Mouse (Mus musculus): ENCODE measurements around the gene Hsd3b7.
"Not testable (repeated sequence)": the region's sequence is repeated elsewhere in the genome, so short reads cannot be mapped to it uniquely, and the experiment has no call there.

Gene Hsd3b7

DNA sequence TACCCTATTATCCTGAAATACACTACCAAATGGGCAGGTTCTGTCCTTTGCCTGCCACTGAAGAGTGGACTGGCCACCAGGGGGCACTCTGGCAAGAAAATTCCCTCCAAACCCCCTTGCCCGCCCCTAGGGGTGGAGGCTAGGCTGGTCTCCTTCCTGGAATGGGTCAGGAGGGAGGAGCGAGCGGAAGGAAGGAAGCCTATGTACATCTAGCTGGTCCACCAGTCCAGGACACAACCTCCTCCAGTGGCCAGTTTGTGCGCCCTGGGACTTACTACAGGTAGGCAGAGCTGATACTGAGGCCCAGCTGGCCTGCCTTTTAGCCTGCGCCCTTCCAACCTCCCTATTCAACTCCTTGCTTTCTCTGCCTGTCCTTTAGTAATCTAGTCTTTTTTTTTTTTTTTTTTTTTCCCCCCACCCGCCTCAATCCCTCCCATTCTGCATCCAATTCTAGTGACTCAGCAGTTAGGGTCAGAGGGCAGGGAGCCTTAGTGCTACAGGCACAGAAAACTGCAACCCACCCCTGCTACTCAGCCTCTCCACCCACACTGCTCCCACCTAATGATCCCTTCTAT, at the start of gene Hsd3b7:
TSS of gene Hsd3b7 (plus strand) at position 170 of the 575 bp plus-strand sequence.
- peak; percentile 83 to 84 for DNase-seq (ENCODE audit: low spot score in 2 of 2)

DNA sequence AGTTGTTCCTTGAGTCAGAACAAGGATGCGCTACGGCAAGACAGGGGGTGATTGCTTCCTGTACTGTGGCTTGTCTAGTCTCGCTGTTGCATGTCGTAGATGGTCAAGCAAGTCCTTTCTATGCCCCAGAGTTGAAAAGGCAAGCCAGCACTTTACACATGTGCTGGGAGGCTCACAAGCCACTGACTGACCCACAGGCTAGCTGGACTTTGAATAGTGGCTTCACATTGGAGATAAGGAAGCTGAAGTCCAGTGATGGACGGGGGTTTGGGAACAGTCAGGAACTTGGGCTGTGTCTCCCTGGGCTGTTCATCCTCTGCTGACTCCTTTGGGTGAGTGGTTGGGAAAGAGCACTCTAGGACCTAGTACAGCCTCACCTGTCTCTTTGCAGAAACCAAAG, 48.8 kb upstream of the Hsd3b7 start:
- DNase-seq (ENCODE audit: low spot score in 2 of 2) = no peak

DNA sequence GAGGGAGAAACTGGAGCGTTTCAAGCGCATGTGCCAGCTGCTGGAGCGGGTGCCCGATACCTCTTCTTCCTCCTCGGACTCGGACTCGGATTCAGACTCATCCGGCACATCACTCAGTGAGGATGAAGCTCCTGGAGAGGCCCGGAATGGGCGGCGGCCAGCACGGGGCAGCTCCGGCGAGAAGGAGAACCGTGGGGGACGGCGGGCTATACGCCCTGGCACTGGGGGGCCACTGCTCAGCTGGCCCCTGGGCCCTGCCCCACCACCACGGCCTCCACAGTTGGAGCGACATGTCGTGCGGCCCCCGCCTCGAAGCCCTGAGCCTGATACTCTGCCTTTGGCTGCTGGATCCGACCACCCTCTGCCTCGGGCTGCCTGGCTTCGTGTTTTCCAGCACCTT, 48.3 kb upstream of the Hsd3b7 start:
- DNase-seq (ENCODE audit: low spot score in 2 of 2) = no peak

DNA sequence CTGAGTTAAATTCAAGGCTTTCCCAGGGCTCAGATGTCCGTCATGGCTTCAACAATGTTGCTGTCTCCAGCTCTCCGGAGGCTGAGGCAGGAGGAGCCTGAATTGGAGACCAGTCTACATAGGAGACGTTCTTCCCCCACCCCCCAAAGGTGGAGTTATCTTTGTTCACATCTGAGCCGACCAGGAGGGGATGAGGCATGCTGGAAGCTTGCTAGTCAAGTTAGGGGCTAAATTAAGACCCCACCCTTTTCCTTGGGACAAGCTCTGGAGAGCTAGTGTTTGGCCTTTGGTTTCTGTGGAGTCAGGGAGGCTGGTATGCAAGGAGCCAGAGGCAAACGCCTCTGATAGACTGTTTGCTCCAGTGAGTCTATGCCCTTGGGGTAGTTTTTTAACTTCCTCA, 47.2 kb upstream of the Hsd3b7 start:
- no peak for DNase-seq (ENCODE audit: low spot score in 2 of 2)

DNA sequence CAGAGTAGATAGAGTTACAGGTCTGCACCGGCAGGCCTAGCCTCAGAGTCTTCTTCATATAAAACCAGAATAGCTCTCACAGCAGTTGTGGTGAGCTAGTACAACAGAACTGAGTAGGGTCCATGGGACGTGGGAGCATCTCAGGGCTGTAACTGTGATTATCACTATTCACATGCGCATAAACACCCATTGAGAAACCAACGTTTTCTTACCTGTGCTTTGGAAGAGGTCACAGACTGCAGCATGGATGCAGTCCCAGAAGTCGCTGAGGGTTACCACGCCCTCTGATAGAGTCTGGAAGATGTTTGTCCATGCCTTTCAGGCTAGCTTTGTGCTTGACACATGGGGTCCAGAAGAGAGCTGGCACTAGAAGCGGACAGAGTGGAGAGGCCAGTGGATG, 46.7 kb upstream of the Hsd3b7 start:
- DNase-seq (ENCODE audit: low spot score in 2 of 2) = no peak

DNA sequence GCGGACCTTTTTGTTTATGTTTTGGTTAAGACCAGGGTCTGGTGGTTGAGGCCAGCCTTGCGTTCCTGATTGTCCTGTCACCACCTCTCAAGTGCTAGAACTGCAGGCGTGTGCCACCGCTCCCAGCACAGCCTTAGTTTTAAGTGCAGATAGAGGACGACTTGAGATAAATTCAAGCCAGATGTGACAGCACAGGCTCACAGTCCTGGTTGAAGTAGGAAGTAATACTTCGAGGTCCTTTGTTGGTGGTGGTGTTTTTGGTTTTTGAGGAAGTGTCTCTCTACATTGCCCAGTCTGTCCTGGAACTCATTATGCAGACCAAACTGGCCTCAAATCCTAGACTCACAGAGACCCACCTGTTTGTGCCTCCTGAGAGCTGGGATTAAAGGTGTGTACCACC, 40.7 kb upstream of the Hsd3b7 start:
- no peak for DNase-seq (ENCODE audit: low spot score in 2 of 2)

DNA sequence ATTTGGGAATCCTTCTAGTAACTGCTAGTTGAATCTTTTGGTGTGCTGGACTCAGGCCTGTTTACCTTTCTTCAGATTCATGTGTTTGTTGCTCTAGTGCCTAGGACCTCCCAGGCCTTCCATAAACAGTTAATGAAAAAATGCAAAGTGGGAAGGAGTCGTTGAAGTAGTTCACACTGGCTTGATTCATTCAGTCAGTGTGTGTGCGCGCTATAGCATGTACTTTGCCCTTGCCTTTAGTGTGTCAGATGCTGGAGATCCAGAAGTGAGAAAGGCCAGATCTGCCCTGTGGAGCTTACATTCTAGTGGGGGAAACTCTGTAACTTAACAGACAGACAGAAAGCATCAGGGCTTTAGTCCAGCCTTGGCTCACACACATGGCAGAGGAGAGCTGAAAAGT, 39.9 kb upstream of the Hsd3b7 start:
- no peak for DNase-seq (ENCODE audit: low spot score in 2 of 2)

DNA sequence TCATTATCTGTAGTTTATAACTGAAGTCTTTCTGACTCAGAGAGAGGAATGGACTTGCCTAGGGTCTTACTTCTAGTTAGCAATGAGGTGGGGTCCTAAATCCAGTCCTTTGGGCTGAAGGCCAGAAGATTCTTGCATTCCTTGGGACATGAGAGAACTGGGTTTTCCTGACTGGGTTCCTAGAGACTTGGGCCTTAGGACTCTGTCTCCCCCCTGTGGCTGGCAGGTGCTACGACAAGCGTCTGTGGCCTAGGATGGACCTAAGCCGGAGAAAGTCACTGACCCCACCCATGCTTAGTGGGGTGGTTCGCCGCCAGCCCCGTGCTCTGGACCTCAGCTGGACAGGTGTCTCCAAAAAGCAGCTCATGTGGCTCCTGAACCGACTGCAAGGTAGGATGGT, 39.4 kb upstream of the Hsd3b7 start:
- DNase-seq (ENCODE audit: low spot score in 2 of 2) = peak in 1 of 2 experiments; percentile 51

DNA sequence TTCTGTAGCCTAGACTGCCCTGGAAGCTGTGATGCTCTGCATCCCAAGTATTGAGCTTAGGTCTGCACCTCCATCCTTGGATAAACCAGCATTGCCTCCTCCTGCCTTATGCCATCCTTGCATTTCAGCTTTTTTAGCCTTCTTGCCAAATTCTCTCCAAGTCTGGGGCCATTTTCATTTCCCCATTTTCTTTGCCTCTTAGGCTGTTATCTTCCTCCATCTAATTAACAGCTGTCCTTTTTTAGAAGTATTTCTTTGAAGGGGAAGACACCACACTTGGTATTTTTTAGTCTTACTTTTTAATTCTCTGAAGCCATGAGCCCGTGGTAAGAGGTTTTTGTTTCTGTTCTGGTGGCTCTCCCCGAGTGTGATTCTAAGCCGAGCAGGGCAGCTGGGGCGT, 36.8 kb upstream of the Hsd3b7 start:
- no peak for DNase-seq (ENCODE audit: low spot score in 2 of 2)

DNA sequence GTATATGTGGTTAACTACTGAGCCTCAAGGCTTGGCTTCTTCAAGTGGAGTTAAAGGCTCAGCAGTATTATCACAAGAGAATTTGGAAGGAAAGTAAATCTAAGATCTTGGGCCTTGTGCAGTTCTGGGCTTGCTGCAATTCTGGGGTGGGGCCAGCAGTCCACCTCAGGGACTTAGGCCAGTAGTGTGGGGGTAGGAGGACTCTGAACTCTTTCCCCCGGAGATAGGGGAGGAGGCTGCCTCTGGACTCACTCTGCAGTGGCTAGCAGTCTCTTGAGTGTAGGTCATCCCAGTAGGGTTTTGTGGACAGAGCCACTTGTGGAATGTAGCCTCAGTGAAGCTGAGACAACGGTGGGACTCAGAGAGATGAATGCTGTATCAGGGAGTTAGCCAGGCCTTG, 34.6 kb upstream of the Hsd3b7 start:
- no peak for DNase-seq (ENCODE audit: low spot score in 2 of 2)

DNA sequence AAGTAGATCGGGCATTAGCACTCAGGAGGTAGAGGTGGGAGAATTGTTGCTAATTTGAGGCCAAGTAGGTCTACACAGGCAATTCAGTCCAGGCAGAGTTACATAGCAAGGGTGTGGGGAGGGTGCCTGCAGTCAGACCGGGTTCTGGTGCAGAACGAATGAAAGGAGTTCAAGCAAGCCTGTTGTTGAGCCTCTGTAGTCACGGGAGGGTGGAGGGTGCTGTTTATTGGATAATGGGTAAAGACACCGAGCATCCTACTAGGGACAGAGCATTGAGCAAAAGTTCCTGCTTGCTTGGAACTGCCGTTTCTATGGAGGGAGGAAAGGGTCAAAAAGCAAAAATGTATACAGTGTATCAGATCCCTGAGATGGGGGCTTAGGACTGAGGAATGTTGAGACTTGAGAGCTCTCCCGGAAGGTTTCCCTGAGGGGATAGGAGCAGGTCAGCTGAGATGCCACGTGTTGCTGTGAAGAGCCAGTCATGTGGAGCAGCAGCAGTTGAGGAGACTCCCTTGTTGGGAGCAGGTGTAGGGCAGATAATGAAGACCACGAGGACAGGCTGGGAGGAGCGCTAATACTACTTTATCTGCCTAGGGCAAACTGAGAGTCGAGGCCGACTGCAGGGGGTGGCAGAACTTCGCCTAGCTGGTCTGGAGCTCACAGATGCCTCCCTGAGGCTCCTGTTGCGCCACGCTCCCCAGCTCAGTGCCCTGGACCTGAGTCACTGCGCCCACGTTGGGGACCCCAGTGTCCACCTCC, 33.4 kb upstream of the Hsd3b7 start:
- no peak for DNase-seq (ENCODE audit: low spot score in 2 of 2)

DNA sequence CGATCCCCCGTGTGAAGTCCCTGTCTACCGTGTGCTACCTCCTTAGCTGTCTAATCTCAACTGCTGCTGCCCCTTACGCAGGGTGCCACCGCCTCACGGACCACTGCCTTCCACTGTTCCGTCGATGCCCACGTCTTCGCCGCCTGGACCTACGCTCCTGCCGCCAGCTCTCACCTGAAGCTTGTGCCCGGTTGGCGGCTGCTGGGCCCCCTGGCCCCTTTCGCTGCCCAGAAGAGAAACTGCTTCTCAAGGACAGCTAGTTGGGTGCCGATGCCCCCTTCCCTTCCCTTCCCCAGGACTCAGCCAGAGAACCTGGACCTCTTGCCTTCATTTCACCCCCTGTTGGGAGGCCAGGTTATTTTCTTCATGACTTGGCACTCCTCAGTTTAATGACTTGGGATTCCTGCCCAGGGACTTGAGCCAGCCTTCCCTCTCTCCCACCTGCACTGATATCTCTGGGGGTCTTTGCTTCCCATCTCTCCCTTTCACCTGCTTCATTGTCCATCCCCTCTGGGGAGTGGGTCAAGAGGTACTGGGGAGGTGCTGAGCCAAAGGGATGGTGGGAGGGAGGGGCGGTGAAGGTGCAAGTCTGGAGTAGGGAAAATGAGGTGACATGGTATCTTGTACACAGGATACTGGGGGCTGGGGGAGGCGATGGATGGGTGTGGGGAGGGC, 32.6 kb upstream of the Hsd3b7 start:
- no peak for DNase-seq (ENCODE audit: low spot score in 2 of 2)

DNA sequence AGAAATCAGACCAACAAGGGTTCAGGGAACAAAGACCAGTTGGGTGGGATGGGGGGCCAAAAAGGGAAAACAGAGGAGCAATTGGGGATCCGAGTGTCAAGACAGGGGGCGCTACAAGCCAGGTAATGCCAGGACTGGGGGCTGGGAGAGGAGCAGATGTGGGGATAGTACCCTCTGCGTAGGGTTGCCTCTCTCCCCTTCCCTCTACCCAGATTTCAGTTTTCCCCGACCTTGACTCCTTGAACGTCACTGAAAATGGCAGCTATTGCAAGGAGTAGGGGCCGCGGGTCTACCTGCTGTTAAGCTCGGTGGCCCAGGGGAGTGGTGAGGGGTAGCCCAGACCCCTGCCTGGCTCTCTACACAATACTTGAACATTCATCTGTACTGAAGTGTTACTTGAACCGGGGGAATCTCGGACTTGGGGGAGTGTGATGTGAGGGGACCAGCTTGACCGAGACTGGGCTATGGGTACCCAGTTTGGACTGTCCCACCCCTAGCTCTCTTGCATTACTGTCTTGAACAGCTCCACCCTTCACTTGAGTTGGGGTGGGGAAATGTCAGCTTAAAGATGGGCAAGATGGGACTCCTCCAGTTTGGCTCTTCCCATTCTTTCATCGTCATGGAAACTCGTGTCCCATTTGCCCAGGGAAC, 31.9 kb upstream of the Hsd3b7 start:
- DNase-seq (ENCODE audit: low spot score in 2 of 2) = no peak

DNA sequence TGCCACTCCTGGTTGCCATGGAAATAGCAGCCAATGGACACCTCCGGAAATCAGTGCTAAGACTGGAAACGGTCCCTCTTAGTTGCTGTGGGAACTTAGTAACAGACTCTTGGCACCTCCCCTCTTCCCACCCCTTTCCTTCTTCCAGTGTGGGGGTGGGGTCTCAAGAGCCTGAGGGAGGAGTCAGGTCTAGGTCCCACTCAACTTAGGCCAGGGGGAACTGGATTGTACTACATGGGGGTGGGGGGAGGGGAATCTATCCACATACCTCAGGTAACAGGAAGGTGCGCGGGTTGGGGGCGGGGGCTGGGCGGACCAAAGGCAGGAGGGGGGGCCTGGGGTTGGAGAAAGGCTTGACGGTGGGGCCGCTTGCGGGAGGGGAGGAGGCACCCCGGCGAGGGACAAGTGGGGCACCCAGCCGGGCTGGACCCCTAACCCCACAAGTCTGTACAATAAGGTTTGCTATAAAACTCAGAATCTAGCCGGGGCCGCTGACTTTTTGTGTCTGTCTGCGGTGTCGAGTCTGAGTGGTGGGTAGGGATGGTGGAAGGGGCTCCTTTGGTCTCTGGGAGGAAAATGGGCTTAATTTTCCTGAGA, 31.3 kb upstream of the Hsd3b7 start:
- peak; percentile 95 to 97 for DNase-seq (ENCODE audit: low spot score in 2 of 2)

DNA sequence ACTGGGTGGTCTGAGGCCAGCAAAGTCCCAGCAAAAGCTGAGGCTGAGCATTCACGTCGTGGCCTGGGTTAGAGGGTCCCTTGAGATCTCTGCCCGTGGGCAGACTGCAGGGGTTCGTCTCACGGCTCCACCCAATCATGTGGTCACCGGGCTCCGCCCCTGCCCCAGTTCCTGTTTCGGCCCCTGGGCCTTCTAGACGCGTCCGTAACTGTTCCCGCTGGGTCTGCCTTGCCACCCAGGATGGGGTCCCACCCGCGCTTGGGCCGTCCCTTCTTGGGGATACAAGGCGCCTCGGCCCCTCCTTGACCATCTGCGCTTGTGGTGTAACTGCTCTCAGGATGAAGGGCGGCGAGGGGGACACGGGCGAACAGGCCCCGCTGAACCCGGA, 30.8 kb upstream of the Hsd3b7 start, which contains the start of gene Orai3:
TSS of gene Orai3 (plus strand) at position 165 of the 388 bp plus-strand sequence.
- peak; percentile 72 to 76 for DNase-seq (ENCODE audit: low spot score in 2 of 2)

DNA sequence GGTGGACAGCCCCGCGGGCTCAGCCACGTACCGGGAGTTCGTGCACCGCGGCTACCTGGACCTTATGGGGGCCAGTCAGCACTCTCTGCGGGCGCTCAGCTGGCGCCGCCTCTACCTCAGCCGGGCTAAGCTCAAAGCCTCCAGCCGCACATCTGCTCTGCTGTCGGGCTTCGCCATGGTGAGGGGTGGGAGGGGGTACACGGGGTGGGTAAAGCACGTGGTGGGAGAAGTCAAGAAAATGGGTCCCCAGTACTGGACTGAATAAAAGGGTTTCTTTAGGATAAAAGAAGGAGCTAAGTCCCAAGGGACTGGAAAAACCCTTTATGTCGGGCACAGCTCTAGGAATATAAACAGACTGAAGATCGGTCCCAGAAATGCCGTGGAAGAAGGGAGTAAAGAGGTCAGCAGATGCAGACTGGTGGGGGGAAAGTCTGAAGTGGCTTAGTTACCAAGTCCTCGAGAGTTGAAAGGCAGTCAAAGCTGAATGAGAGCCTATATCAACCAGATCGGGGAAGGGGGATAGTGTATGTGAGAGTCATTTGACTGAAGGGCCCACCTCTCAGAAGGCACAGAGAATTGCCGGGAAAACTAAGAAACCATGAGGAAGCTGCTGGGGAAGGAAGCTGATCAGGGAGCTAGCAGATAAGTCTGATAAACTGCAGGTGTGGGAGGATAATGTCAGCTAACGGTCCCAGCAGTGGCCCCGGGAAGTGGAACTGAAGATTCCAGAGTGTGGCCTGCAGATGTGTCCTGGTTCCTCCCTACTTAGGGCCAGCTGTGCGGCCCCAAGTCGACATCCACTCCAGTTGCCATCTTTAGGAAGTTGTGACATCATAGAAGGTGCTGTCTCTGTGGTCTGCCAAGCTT, 30.1 kb upstream of the Hsd3b7 start:
- no peak for DNase-seq (ENCODE audit: low spot score in 2 of 2)

DNA sequence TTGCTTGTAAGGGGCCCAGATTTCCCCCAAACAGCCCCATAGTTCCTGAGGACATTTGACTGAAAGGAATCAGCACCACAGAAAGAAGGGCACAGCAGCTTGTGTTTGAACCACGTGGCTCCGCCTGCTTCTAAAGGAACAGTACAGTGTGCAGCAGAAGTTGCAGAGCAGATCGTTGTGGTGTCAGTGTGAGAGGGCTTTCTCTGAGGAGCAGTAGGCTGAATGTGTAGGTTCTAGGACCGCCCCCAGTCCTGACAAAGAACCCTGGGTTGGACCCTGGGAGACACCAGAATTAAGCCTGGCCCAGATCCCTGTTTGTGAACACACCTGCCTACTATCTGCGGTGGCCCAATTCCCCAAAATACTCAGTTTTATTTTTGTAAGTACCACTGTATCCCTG, 29.1 kb upstream of the Hsd3b7 start:
- DNase-seq (ENCODE audit: low spot score in 2 of 2) = no peak

DNA sequence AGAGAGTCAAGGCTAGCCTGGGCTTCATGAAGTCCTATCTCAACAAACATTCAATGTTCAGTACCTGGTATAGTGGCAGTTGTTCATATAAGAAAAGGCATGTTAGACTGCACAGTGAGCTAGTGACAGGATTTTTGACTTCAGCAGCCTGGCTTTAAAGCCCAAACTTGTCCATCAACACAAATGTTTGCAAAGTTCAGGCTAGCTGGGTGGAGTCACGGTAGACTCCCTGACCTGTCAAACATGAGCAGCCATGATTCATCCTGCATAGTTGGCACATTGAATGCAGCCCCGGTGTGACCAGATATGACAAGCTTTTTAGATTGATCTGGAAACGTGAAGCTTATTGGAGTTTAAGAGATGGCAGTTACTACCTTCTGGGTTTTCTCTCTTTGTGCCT, 28.3 kb upstream of the Hsd3b7 start:
- no peak for DNase-seq (ENCODE audit: low spot score in 2 of 2)

DNA sequence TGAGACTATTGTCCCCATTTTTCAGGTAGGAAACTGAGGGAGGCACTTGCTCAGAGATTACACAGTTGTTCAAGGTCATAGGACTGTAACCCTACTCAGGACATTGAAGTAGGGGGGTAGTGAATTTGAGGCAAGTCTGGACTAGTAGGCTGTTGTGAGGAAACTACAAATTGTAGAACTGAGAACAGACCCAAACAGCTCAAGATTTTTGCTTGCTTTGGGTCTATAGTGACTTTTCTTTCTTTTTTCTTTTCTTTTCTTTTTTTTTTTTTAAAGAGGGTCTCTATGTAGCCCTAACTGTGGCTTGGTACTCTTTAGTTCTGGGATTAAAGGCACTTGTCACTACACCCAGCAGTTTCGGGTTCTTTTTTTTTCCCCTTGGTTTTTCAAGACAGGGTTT, 27.8 kb upstream of the Hsd3b7 start:
- DNase-seq (ENCODE audit: low spot score in 2 of 2) = no peak

DNA sequence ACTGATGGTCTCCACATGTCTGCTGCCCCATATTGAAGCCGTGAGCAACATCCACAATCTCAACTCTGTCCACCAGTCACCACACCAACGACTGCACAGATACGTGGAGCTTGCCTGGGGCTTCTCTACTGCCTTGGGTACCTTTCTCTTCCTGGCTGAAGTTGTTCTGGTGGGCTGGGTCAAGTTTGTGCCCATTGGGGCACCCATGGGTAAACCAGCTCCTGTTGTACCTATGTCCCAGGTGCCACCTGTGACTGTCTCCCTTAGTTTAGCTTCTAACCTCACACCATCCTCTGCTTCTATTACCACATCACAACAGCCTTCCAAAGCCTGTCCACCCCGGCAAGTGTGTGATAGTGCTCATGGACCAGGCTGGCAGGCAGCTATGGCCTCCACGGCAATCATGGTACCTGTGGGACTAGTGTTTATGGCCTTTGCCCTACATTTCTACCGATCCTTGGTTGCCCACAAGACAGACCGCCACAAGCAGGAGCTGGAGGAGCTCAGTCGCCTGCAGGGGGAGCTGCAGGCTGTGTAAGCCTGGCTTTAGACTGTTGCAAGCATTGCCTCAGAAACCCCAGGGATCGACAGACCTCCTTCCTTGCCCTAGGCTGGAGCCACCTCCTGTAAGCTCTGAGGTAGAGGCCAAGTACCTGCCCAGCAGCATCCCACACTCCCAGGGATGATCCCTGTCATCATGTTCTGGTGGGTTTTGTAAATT, 26.6 kb upstream of the Hsd3b7 start:
- no peak for DNase-seq (ENCODE audit: low spot score in 2 of 2)

DNA sequence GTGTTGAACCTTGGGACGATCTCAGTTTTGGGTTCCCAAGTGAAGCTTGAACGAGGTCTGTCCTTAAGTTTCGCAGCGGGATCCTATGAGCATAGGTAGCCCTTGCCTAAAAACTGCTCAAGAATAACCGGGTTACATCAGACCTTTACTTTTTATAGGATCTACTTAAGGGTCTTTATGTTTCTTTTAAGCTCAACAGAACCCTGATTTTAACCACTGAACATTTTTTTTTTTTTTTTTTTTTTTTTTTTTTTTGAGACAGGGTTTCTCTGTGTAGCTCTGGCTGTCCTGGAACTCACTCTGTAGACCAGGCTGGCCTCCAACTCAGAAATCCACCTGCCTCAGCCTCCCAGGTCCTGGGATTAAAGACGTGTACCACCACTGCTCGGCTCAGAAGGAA, 24.6 kb upstream of the Hsd3b7 start:
- not testable (repeated sequence) for DNase-seq (ENCODE audit: low spot score in 2 of 2)

Data from frontal cortex, postnatal 25 days (tissue).